Mouse (Mus musculus): ENCODE data around the gene Meox1.

Meox1 gene

GRCm38 (mm10) chr11:101894204-101894603 lies at the start of gene Meox1:
Meox1 (minus strand) TSS chr11:101894374.
- no peak for DNase-seq (ENCODE audit: low spot score in 2 of 2)

- DNase-seq (ENCODE audit: low spot score in 2 of 2), result no peak
Measured at GRCm38 (mm10) chr11:101943055-101943454, 48.9 kb upstream of the Meox1 start.

- no peak for DNase-seq (ENCODE audit: low spot score in 2 of 2)
Measured at GRCm38 (mm10) chr11:101937108-101937507, 42.9 kb upstream of the Meox1 start.

GRCm38 (mm10) chr11:101936421-101936820 lies 42.2 kb upstream of the Meox1 start:
- DNase-seq (ENCODE audit: low spot score in 2 of 2), result no peak

- no peak for DNase-seq (ENCODE audit: low spot score in 2 of 2)
Measured at GRCm38 (mm10) chr11:101935743-101936142, 41.6 kb upstream of the Meox1 start.

GRCm38 (mm10) chr11:101931978-101932377 lies 37.8 kb upstream of the Meox1 start:
- DNase-seq (ENCODE audit: low spot score in 2 of 2), result no peak

GRCm38 (mm10) chr11:101928030-101928762 lies 34.0 kb upstream of the Meox1 start:
- DNase-seq (ENCODE audit: low spot score in 2 of 2), result peak; percentile 4 to 43

DNA sequence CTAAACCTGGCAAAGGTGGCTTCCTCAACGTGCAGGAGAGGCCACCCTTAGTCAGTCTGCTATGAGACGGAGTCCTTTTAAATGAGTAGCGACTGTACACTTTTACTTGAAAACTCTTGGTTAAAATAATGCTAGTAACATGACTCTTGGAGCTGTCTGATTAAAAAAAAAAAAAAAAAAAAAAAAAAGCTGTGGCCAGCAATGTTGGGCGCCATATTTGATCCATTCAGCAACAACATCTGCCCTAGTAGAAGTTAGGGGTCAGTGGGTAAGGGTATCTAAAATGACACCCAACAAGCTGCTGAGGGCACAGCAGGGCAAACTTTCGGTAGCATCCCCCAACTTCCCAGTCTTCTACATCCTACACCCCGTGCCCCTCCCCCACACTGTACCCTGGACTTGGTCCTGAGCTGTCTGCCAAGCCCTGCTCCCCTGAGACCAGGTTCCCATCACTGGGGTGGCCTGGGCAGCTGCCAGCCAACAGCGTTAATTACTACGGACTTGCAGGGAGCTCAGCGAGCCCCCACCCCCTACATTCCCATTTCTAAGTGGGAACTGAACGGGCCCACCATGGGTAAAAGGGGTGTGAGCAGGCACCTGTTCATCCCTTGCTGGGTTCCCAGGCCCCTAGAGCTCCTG lies 32.9 kb upstream of the Meox1 start:
- DNase-seq (ENCODE audit: low spot score in 2 of 2), result no peak

DNA sequence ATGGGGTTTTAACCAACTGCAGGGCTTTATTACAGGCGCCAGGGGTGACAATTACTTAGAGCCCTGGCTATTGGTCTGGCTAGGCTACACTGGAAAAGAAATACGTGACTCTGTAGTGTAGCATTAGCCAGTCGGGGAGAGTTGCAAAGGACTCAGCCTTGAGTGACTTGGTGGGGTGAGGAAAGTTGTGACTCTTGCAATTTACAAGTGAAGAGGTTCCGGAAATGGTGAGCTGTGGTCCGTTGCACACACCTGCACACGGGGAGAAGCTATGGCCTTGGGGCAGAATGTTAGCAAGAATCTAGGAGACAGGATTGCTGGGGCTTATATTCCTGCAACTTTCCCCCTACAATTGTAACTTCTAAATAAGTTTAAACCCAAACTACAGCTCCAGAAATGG lies 31.5 kb upstream of the Meox1 start:
- no peak for DNase-seq (ENCODE audit: low spot score in 2 of 2)

DNA sequence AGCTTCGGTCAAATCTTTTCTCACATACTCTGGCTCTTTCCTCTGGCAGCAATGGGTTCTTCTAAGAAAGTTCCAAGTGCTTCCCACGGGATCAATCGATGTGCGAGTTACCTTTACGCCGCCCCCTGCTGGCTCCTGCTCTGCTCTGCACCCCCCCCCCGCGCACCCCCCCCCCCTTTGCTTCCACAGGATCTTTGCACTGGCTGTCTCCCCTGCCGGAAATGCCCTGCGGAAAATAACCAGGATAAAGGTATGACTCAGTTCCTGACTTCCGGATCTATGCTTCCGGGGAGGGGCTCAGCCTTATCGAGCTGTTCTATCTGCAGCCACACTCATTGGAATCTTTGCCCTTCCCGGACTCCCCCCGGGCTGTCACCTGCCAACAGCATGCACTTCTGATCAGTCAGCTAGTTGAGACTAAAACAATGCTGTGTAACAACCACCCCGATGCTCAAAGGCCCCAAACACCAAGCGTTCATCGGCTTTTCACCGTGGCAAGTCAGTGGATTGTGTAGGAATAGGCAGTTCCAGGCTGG lies 30.3 kb upstream of the Meox1 start:
- DNase-seq (ENCODE audit: low spot score in 2 of 2), result no peak

DNA sequence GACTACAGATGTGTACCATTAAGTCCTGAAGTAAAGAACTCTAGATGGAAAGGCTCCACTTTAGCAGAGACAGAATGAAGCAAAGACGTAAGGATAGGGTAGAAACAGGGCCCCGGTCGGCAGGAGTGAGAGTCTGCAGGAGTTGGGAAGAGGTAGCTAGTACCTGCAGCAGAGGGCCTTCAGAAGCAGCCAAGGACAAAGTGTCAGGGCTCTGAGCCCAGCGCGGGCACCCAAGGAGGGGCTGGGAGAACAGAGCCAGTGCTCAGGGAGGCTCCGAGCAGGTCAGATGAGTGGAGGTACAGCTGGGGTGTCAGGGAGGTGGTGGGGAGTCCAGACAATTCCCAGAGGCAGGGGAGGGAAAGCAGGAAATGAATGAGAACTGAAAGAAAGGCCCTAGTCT lies 29.8 kb upstream of the Meox1 start:
- no peak for DNase-seq (ENCODE audit: low spot score in 2 of 2)

DNA sequence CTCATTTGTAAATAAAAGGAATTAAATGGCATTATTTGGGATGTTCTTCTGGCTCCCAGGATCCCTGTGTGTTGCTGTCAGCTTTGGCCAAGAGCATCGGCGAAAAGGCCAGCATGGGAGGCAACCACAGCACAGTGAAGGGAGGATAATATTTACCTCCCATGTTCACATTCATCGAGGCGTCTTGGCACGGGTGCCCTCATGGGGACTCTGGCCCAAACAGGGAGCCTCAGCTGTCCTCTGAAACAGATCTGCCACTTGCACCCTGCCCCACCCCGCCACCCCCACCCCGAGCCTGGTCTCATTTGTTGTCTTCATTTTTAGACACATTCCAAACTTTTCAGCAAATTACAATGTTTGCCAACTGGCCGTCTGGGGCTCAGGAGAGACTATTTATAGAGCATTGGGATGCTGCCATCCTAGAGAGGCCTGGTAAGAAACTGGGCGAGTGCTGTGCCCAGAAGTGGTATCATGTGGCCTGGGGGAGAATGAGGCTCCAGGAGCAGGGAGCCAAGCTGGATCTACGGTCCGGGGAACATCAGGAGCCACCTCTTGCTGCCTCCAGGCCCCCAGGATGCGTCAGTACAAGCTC lies 27.3 kb upstream of the Meox1 start:
- no peak for DNase-seq (ENCODE audit: low spot score in 2 of 2)

- DNase-seq (ENCODE audit: low spot score in 2 of 2), result peak; percentile 8 to 57
Measured at GRCm38 (mm10) chr11:101919660-101920059, 25.5 kb upstream of the Meox1 start.

- no peak for DNase-seq (ENCODE audit: low spot score in 2 of 2)
Measured at GRCm38 (mm10) chr11:101918609-101919008, 24.4 kb upstream of the Meox1 start.

DNA sequence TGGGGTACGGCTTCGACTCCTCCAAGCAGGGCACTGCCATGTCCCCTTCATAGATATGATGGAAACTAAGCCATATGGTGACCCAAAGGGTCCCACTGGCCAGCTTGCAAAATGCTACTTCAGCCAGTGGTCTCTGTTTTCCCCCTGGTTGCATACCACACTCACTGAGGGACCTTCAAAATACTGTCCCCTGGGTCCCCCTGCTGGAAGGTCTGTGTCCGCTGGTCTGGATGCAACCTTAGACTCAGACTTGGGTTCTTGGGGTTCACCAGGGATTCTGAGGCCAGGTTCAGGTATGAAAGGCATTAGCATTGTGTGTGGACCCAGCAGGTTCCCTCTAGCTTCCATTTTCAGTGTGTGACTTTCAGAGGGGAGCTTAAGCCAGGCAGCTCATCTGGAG lies 22.6 kb upstream of the Meox1 start:
- DNase-seq (ENCODE audit: low spot score in 2 of 2), result no peak

GRCm38 (mm10) chr11:101913591-101913990 lies 19.4 kb upstream of the Meox1 start:
- no peak for DNase-seq (ENCODE audit: low spot score in 2 of 2)

GRCm38 (mm10) chr11:101911855-101912579 lies 17.8 kb upstream of the Meox1 start:
- DNase-seq (ENCODE audit: low spot score in 2 of 2), result peak; percentile 6 to 52

GRCm38 (mm10) chr11:101910230-101910946 lies 16.2 kb upstream of the Meox1 start:
- peak; percentile 20 to 74 for DNase-seq (ENCODE audit: low spot score in 2 of 2)

- DNase-seq (ENCODE audit: low spot score in 2 of 2), result no peak
Measured at GRCm38 (mm10) chr11:101908777-101909176, 14.6 kb upstream of the Meox1 start.

- DNase-seq (ENCODE audit: low spot score in 2 of 2), result peak in 1 of 2 experiments; percentile 54
Measured at GRCm38 (mm10) chr11:101905115-101905514, 10.9 kb upstream of the Meox1 start.

GRCm38 (mm10) chr11:101901309-101901708 lies 7.1 kb upstream of the Meox1 start:
- no peak for DNase-seq (ENCODE audit: low spot score in 2 of 2)
